Comparison of ENCODE assay signal across 38 mouse cellular contexts in genomic region chr4:135113656-135114055, GRCm38 (mm10). TPM values are rescaled to one million over a fixed set of nuclear protein-coding genes. Genes with fewer than 3 reads are reported as not detected.
"Had no signal": no experiment of that assay in that cellular context is flagged by ENCODE, and none has a peak within 500 bp of the region (broad histone marks: within the 10 kb centered on the region; RNA-seq: fewer than 3 reads in every experiment).

No protein-coding gene starts in this region.

- H3K27me3 ChIP-seq: hindbrain, embryonic 12.5 days; hindbrain, embryonic 15.5 days had no signal

- H3K4me3 ChIP-seq: heart, embryonic 13.5 days; heart, embryonic 15.5 days; hindbrain, embryonic 10.5 days; hindbrain, embryonic 12.5 days; hindbrain, embryonic 13.5 days; hindbrain, embryonic 15.5 days; intestine, embryonic 15.5 days; kidney, embryonic 15.5 days; layer of hippocampus, adult 2 months; left cerebral cortex, adult 2 months had no signal

- H3K9ac ChIP-seq: heart, embryonic 13.5 days; heart, embryonic 15.5 days; hindbrain, embryonic 12.5 days; hindbrain, embryonic 13.5 days; hindbrain, embryonic 14.5 days; hindbrain, embryonic 15.5 days; intestine, embryonic 15.5 days; kidney, embryonic 15.5 days had no signal

- H3K27ac ChIP-seq: heart, embryonic 13.5 days; heart, embryonic 15.5 days; hindbrain, embryonic 10.5 days; hindbrain, embryonic 12.5 days; hindbrain, embryonic 13.5 days; hindbrain, embryonic 14.5 days; hindbrain, embryonic 15.5 days; hindbrain, postnatal 0 days; intestine, embryonic 15.5 days; kidney, embryonic 15.5 days; kidney, postnatal 0 days; layer of hippocampus, adult 2 months; left cerebral cortex, adult 2 months had no signal

- ATAC-seq: hindbrain, embryonic 16.5 days; hindbrain, postnatal 0 days; intestine, embryonic 15.5 days; intestine, embryonic 16.5 days; intestine, postnatal 0 days had no signal

- DNase-seq: heart, postnatal 10 days; heart, postnatal 14 days; heart, postnatal 36 days; heart, postnatal 4 days; kidney, adult 11 months; kidney, adult 18-20 months; kidney, adult 2 months; kidney, adult 8-10 months; kidney, adult 9 months; kidney, postnatal 10 days; kidney, postnatal 14 days; kidney, postnatal 25 days; kidney, postnatal 36 days; kidney, postnatal 4 days; layer of hippocampus, adult 9-11 months; layer of hippocampus, postnatal 36 days had no signal

- H3K4me1 ChIP-seq: heart, embryonic 13.5 days; heart, embryonic 15.5 days; hindbrain, embryonic 12.5 days; hindbrain, embryonic 13.5 days; hindbrain, embryonic 15.5 days; intestine, embryonic 15.5 days; kidney, embryonic 15.5 days had no signal

- H3K36me3 ChIP-seq: heart, embryonic 13.5 days; heart, embryonic 15.5 days; hindbrain, embryonic 10.5 days; hindbrain, embryonic 12.5 days; hindbrain, embryonic 13.5 days; hindbrain, embryonic 15.5 days; intestine, embryonic 15.5 days; kidney, embryonic 15.5 days had no signal

- H3K4me2 ChIP-seq: heart, embryonic 13.5 days; heart, embryonic 15.5 days; hindbrain, embryonic 12.5 days; hindbrain, embryonic 13.5 days; hindbrain, embryonic 14.5 days; hindbrain, embryonic 15.5 days; intestine, embryonic 15.5 days; kidney, embryonic 15.5 days had no signal

RNA-seq across cellular contexts. Expression of gene Runx3, which starts 6.8 kb away (rescaled TPM):
- total RNA-seq: hindbrain, postnatal 0 days; layer of hippocampus, adult 18-20 months; layer of hippocampus, adult 2 months; layer of hippocampus, postnatal 10 days; layer of hippocampus, postnatal 14 days; layer of hippocampus, postnatal 25 days; layer of hippocampus, postnatal 36 days had no signal
- polyA plus RNA-seq: hindbrain, embryonic 14.5 days; hindbrain, embryonic 16.5 days; hindbrain, postnatal 0 days; kidney, embryonic 14.5 days; kidney, embryonic 16.5 days had no signal
